Mouse (Mus musculus) megakaryocyte, embryonic 14.5 days (primary cell): ENCODE results near the gene Klk1b4.
"Not testable (repeated sequence)": the region's sequence is repeated elsewhere in the genome, so short reads cannot be mapped to it uniquely, and the experiment has no call there.

Experiments used
- FLI1 ChIP-seq: IDR thresholded peaks from 2 replicates; pipeline ENCODE4 v1.6.1; 2012; ENCODE audit warnings: low read length, inconsistent platforms, mixed read lengths
- GATA1 ChIP-seq: IDR thresholded peaks from 3 replicates; pipeline ENCODE4 v1.6.1; 2012; ENCODE audit warnings: mixed read lengths, low read length, inconsistent platforms, borderline replicate concordance

DNA sequence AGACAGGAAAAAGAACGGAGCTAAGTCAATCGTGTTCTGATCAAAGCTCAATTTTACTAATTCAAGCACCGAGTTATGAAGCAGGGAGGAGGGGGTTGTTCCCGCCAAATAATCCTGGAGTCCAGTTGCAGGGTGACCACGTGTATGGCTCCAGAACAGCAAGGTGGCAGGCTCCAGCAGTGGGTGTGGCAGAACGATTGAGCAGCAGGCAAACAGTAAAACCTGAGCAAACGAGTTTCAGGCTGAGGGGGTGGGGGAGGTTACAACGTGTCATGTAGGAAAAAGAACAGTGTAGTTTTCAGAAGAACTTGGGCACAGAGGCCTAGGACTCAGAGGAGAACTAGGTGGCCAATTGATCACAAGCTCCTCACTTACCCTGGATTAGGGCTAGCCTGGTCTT lies 20.7 kb upstream of the Klk1b4 start:
- TF ChIP-seq GATA1, FLI1: not testable (repeated sequence)
